Mouse (Mus musculus): ENCODE data around the gene Rbfox1.

- TF ChIP-seq GATA1 (IDR thresholded peaks at IDR 0.05; ENCODE audit: borderline replicate concordance, low read length), result no peak
- no peak for TF ChIP-seq FLI1 (IDR thresholded peaks at IDR 0.05; ENCODE audit: low read length)
Measured at GRCm38 (mm10) chr16:6813871-6814270, 928.7 kb downstream of the Rbfox1 start.

Data from megakaryocyte, embryonic 14.5 days (primary cell).